Mouse (Mus musculus) intestine, postnatal 0 days (tissue): Measurements from ENCODE around the gene Kmt2b. TPM values are rescaled to one million over a fixed set of nuclear protein-coding genes. Genes with fewer than 3 reads are reported as not detected.

Experiments used
- ATAC-seq: fragments of 200-750 bp; cut with Nextera tagmentation; 2 replicates; pipeline ENCODE4 v1.8.0; 2017; ENCODE audit warnings: mild to moderate bottlenecking, moderate TSS enrichment, moderate library complexity
- H3K27ac ChIP-seq: fragments of 300-500 bp; sonication (generic); 2 replicates; pipeline ENCODE4 v1.5.1; 2014; ENCODE audit warnings: mild to moderate bottlenecking, low read depth, low read length, moderate library complexity
- H3K27me3 ChIP-seq: fragments of 300-500 bp; sonication (generic); replicated peaks from 2 replicates; pipeline ENCODE4 v1.6.1; 2014; ENCODE audit warnings: low read length, mixed read lengths; ENCODE audit not compliant: control insufficient read depth, insufficient read depth
- H3K36me3 ChIP-seq: fragments of 300-500 bp; sonication (generic); 2 replicates; pipeline ENCODE4 v1.6.1; 2014; ENCODE audit warnings: mild to moderate bottlenecking, moderate library complexity; ENCODE audit not compliant: control insufficient read depth, insufficient read depth
- H3K4me1 ChIP-seq: fragments of 300-500 bp; sonication (generic); replicated peaks from 2 replicates; pipeline ENCODE4 v1.6.1; 2014; ENCODE audit warnings: antibody characterized with exemption, low read length, mixed read lengths; ENCODE audit not compliant: control insufficient read depth, insufficient read depth
- H3K4me2 ChIP-seq: fragments of 300-500 bp; sonication (generic); replicated peaks from 2 replicates; pipeline ENCODE4 v1.6.1; 2014; ENCODE audit warnings: low read depth, mild to moderate bottlenecking, moderate library complexity
- H3K4me3 ChIP-seq: fragments of 300-500 bp; sonication (generic); 2 replicates; pipeline ENCODE4 v1.5.1; 2014; ENCODE audit warnings: low read depth, low read length
- H3K9ac ChIP-seq: fragments of 300-500 bp; sonication (generic); 2 replicates; pipeline ENCODE4 v1.6.1; 2014; ENCODE audit warnings: mild to moderate bottlenecking, low read depth, low read length
- H3K9me3 ChIP-seq: fragments of 300-500 bp; sonication (generic); 2 replicates; pipeline ENCODE4 v1.6.1; 2016; ENCODE audit warnings: mixed run types; ENCODE audit not compliant: control insufficient read depth
- CTCF ChIP-seq: sonication (generic); IDR thresholded peaks from 2 replicates; pipeline ENCODE4 v1.5.1; 2016; ENCODE audit warnings: low read depth, mild to moderate bottlenecking, control low read depth, antibody characterized with exemption, moderate library complexity
- WGBS: fragments of 180-500 bp; shearing (Covaris S2); extraction: QIAGEN DNeasy Blood & Tissue Kit; methylation state at CpG from one replicate; pipeline ENCODE4 v1.1.7; 2014; 5-methylcytosine and 5-hydroxymethylcytosine counted together
- polyA plus RNA-seq: library from polyadenylated mRNA; unstranded; fragments of >200 nt; fragmentation: Nextera tagmentation; extraction: Ambion mirVana; gene quantifications from 2 replicates; pipeline ENCODE4 v1.2.1, GENCODE M21; 2015

Gene Kmt2b
- polyA plus RNA-seq, 1 experiment from 2014 or later = 5.6 TPM

DNA sequence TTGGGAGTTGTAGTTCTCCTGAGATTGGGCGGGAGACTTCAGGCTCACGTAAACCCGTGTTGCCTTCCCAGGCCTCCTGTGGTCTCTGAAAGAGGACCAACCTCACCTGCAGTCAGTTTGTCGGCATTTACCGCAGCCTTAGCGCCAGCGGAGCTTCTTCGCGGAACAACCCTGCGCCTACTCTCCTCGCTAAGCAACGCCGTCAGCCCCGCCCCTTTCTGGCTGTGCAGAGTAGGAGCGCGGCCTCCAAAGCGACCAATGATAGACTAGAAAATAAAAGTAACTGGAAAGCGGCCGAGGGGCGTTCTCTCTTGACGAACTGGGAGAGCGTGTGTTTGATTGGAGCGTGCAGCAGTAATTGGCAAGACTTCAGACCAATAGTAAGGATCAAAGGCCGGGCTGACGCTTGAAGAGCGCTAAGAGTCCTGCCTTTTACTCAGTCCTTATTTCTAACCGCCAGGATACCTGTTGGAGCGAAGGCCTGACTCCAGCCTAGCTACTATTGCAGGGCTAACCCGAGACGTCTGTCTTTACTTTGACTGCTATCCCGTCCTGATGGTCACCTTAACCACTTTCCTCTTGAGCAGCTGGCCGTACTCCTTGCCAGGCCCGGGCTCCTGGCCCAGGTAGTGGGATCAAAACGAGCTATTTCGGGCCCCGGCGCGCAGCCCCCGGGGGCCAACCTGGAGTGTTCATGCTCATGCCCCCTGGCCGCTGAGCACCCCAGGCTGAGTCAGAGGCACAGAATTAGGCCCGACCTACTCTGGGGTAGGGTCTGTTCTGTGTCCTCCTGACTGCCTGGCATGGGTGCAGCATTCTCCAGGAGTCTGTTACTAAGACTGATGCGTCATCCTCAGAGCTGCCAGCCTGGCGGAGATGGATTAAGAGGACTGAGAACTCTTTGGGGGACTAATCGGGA lies 36.2 kb downstream of the Kmt2b start, which contains the start of the genes Hspb6 and Proser3:
Gene Hspb6 (plus strand): TSS at position 77 of the 919 bp plus-strand sequence.
Gene Proser3 (minus strand): TSS at position 198 of the 919 bp plus-strand sequence.
- Histone ChIP-seq H3K4me1 (peaks cover 3% of the 10 kb centered on the region; the same call in 1 of the 2 replicates), H3K36me3 (peaks cover 31% of the 10 kb centered on the region), H3K27me3 (no peaks in the 10 kb centered on the region), H3K9me3 (no peaks in the 10 kb centered on the region), H3K4me3 (peak within 1 kb of the TSS; percentile 70), H3K4me2 (peak within 1 kb of the TSS; percentile 86), H3K27ac (peak within 1 kb of the TSS; percentile 89), H3K9ac (peak within 1 kb of the TSS; percentile 59)
- WGBS = under 1% methylated on average over 44 of the region's 44 CpGs
- no peak for TF ChIP-seq CTCF
- ATAC-seq = peak; percentile 96

DNA sequence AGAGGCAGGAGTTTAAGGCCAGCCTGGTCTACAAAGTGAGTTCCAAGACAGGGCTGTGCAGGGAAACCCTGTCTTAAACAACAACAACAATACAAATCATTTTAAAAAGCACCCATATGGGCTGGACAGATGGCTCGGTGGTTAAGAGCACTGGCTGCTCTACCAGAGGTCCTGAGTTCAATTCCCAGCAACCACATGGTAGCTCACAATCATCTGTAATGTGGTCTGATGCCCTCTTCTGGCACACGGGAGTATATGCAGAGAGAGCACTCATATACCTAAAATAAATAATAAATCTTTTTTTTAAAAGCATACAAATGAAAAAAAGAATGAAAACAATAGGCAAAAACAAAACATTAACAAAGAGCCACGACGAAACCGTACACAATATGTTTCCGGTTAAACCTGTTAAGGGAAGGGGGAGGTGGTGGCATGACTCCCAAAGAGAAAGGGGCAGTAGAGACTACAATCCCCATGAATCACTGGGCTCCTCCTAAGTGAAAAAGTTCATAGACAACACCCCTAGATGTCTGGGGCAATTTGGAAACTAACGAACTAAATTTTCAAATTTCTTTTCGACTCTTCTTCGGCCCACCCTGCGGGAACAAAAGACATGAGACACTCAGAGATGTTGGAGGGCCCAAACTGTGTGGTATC lies 37.0 kb downstream of the Kmt2b start:
- peak overlapping the region; percentile 70 for H3K4me3 ChIP-seq
- H3K4me1 ChIP-seq = peaks cover 3% of the 10 kb centered on the region; the same call in 1 of the 2 replicates
- WGBS = 3% methylated on average over 10 of the region's 10 CpGs
- TF ChIP-seq CTCF = peak; percentile 67
- H3K36me3 ChIP-seq = peaks cover 24% of the 10 kb centered on the region
- ATAC-seq = peak; percentile 66
- no peaks in the 10 kb centered on the region for H3K27me3 ChIP-seq
- H3K4me2 ChIP-seq = peak overlapping the region; percentile 86
- H3K9me3 ChIP-seq = no peaks in the 10 kb centered on the region
- H3K9ac ChIP-seq = peak overlapping the region; percentile 59
- H3K27ac ChIP-seq = peak overlapping the region; percentile 89

DNA sequence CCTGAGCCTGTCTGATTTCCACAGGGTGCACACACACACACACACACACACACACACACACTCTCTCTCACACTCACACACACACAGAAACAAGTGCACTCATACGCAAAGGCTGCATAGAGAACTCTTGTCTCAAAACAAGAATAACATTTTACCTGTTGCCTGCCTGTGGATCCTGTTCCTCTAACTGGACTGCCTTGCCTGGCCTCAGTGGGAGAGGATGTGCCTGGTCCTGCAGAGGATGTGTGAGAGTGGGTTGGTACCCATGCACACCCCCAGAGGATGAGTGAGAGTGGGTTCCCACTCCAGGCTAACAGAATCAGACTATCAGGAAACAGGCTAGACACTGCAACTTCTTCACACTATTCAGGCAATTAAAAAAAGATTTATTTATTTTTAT lies 37.9 kb downstream of the Kmt2b start:
- Histone ChIP-seq H3K4me2 (no peak overlapping the region), H3K27me3 (no peaks in the 10 kb centered on the region), H3K4me1 (peaks cover 3% of the 10 kb centered on the region; the same call in 1 of the 2 replicates), H3K9me3 (no peaks in the 10 kb centered on the region), H3K27ac (no peak overlapping the region), H3K36me3 (peaks cover 14% of the 10 kb centered on the region), H3K4me3 (no peak overlapping the region), H3K9ac (no peak overlapping the region)
- ATAC-seq = no peak
- TF ChIP-seq CTCF = no peak
- 100% methylated on average over 1 of the region's 1 CpGs for WGBS

DNA sequence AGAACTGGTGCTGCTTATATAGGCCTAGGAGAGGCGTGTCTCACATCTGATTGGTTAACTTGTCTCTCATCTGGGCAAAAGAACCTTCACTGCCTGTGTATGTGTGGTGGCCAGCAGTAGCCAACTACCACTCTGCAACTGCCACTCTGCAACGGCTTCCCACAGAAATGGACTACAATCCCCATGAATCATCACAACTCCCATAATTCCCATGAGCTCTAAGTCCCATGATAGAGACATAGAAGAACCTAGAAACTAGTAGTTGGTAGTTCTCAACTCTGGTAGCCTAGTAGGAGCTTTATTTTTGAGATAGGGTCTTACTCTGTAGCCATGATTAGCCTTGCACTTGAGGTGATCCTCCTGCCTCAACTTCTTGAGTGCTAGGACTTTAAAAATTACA lies 38.6 kb downstream of the Kmt2b start:
- Histone ChIP-seq H3K27me3 (no peaks in the 10 kb centered on the region), H3K9ac (no peak overlapping the region), H3K27ac (no peak overlapping the region), H3K4me2 (no peak overlapping the region), H3K36me3 (peaks cover 8% of the 10 kb centered on the region), H3K4me3 (no peak overlapping the region), H3K9me3 (no peaks in the 10 kb centered on the region), H3K4me1 (peaks cover 3% of the 10 kb centered on the region; the same call in 1 of the 2 replicates)
- ATAC-seq = no peak
- no peak for TF ChIP-seq CTCF
- 82% methylated on average over 2 of the region's 2 CpGs for WGBS

DNA sequence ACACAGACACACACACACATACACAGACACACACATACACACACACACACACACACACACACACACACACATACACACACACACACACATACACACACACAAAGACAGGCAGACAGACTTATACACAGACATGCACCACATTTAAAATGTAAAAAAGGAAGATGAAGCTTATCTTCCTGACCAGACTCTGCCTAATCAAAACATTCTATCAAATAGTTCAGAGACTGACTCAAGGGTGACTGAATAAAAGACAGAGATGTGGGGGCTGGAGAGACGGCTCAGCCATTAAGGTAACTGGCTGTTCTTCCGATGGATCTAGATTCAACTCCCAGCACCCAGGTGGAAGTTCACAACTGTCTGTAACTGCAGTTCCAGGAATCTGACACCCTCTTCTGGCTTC lies 44.2 kb downstream of the Kmt2b start:
- Histone ChIP-seq H3K4me1 (no peaks in the 10 kb centered on the region), H3K4me2 (no peak overlapping the region), H3K9ac (no peak overlapping the region), H3K4me3 (no peak overlapping the region), H3K36me3 (peaks cover 19% of the 10 kb centered on the region; the same call in 1 of the 2 replicates), H3K27ac (no peak overlapping the region), H3K27me3 (no peaks in the 10 kb centered on the region), H3K9me3 (no peaks in the 10 kb centered on the region)
- TF ChIP-seq CTCF = no peak
- 91% methylated on average over 2 of the region's 2 CpGs for WGBS
- no peak for ATAC-seq

DNA sequence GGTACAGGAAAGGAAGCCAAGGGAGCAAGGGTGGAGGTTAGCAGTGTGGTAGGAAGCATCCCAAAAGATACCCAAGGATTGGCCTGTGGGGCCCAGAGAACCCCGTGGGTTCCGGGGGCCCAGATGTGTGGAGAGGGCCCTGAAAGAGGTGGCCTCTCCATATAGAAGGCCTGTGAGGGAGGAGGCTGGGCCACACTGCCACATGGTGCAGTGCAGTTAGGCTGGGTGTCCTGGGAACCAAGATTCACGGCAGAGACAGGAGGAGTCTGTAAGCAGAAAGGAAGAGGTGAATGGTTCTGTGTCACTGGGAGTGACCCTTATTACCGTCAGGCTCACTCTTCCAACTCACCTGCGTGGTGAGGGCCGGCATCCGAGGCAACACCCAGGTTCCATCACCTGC lies 48.0 kb downstream of the Kmt2b start:
- no peak overlapping the region for H3K27ac ChIP-seq
- 91% methylated on average over 7 of the region's 7 CpGs for WGBS
- no peak overlapping the region for H3K4me2 ChIP-seq
- TF ChIP-seq CTCF = no peak
- no peaks in the 10 kb centered on the region for H3K9me3 ChIP-seq
- H3K36me3 ChIP-seq = peaks cover 19% of the 10 kb centered on the region; the same call in 1 of the 2 replicates
- ATAC-seq = no peak
- H3K4me3 ChIP-seq = no peak overlapping the region
- no peaks in the 10 kb centered on the region for H3K4me1 ChIP-seq
- no peak overlapping the region for H3K9ac ChIP-seq
- no peaks in the 10 kb centered on the region for H3K27me3 ChIP-seq
